Mouse (Mus musculus): ENCODE measurements around the gene Gm43064. TPM values are rescaled to one million over a fixed set of nuclear protein-coding genes. Genes with fewer than 3 reads are reported as not detected.
"Not testable (repeated sequence)": the region's sequence is repeated elsewhere in the genome, so short reads cannot be mapped to it uniquely, and the experiment has no call there.

The Gm43064 gene
- polyA plus RNA-seq, 1 experiment from 2014 or later = 0.18 TPM

DNA sequence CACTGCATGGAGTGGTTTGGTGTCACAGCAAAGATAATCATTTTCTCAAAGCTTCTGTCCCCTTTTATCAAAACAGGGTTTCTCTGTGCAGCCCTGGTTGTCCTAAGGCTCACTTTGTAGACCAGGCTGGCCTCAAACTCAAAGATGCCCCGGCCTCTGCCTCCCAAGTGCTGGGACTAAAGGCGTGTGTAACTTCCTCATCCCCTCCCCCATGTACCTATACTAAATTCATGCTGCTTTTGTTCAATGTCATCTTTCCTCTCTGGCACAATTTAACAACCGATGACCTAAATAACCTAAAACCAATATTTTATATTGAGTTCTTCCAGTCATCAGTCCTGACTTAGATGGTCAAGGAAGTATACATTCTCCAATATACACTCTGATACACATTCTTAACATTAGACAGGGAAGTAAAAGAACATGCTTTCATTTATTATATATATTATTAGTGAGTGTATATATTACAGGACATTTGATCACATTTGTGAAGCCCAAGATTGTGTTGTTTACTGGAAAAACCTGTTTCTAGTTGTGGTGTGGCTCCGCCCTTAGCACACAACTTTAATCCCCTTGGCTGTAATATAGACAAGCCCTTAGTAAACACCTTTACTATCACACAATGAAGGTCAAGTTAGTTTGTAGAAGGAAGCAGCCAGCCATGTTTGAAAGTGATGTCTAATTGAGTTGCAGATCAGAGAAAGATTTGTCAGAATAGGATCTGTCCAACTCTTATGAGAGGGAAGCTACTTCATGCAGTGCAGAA, 26.3 kb upstream of the Gm43064 start:
- ATAC-seq (ENCODE audit: insufficient number of reproducible peaks, insufficient read depth, low FRiP score, low TSS enrichment) = no peak
- Histone ChIP-seq H3K4me2 (replicated peaks) (no peak overlapping the region), H3K27ac (no peak overlapping the region), H3K4me1 (no peaks in the 10 kb centered on the region), H3K4me3 (no peak overlapping the region), H3K36me3 (peaks cover 3% of the 10 kb centered on the region), H3K9me3 (no peaks in the 10 kb centered on the region), H3K27me3 (no peaks in the 10 kb centered on the region), H3K9ac (no peak overlapping the region)
- WGBS = 82% methylated on average over 4 of the region's 4 CpGs

DNA sequence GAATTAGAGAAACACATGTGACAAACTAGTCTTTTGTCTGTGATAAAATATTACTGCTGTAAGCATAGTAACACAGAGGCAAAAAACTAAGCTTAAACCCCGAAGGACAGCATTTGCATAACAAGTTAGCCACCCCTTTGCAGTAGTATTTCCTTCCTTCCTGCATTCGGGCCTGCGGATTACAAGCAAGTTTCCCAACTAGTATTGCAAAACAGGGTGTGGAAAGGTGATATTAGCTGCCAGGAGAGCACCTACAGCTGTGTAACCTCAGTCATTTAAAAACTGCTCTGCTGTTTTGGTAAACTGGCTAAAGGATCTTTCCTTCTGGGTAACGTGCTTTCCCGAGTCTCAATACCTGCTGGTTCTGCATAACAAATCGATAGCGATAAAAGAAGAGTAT, 22.1 kb upstream of the Gm43064 start:
- Histone ChIP-seq H3K9me3 (no peaks in the 10 kb centered on the region), H3K4me1 (peaks cover 14% of the 10 kb centered on the region; the same call in 1 of the 2 replicates), H3K4me3 (no peak overlapping the region), H3K36me3 (no peaks in the 10 kb centered on the region), H3K9ac (no peak overlapping the region), H3K27ac (no peak overlapping the region), H3K4me2 (replicated peaks) (no peak overlapping the region), H3K27me3 (no peaks in the 10 kb centered on the region)
- WGBS = 73% methylated on average over 7 of the region's 7 CpGs
- ATAC-seq (ENCODE audit: insufficient number of reproducible peaks, insufficient read depth, low FRiP score, low TSS enrichment) = no peak

DNA sequence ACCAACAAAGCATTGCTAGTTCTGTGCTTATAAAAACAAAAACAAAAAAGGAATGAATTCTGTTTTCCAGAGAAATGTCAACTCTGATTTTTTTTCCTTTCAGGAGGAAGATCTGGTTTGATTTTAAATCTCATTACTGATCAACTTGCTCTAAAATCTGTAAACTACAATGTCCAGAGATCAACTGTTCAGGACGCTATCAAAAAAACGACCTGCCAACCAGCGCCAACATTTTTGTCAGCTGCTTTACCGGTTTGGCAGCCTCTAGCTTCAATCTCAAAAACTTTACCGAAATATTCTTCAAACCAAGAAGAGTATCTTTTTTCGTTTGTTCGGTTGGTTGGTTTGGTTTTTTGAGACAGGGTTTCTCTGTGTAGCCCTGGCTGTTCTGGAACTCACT, 20.3 kb upstream of the Gm43064 start:
- no peak for ATAC-seq (ENCODE audit: insufficient number of reproducible peaks, insufficient read depth, low FRiP score, low TSS enrichment)
- H3K27ac ChIP-seq = no peak overlapping the region
- H3K4me3 ChIP-seq = no peak overlapping the region
- peaks cover 14% of the 10 kb centered on the region; the same call in 1 of the 2 replicates for H3K4me1 ChIP-seq
- no peaks in the 10 kb centered on the region for H3K9me3 ChIP-seq
- H3K36me3 ChIP-seq = no peaks in the 10 kb centered on the region
- WGBS = 81% methylated on average over 7 of the region's 7 CpGs
- no peak overlapping the region for H3K9ac ChIP-seq
- H3K4me2 ChIP-seq (replicated peaks) = peak overlapping the region; percentile 90
- no peaks in the 10 kb centered on the region for H3K27me3 ChIP-seq

DNA sequence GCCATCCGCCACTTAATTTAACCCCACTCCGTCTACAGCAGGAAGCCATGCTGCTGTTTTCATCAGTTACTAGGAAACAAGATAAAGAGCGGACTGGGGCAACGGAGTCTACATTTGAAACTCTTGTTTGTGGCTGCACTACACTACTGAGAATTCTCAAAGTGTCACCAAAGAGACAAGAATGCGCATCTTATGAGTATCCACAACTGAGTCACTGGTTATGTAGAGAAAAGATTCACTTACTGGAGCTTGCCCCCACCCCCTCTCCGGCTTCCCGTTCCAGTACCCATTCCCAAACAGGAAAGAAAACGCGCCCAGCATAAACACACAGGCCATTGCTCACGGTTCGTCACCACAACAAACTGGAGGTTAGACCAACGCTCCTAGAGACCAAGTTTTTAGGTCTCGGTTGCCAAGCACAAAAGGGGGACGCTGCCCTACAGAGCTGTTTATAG, 19.5 kb upstream of the Gm43064 start:
- 2% methylated on average over 14 of the region's 14 CpGs for WGBS
- peak overlapping the region; percentile 89 for H3K27ac ChIP-seq
- H3K4me1 ChIP-seq = peaks cover 14% of the 10 kb centered on the region; the same call in 1 of the 2 replicates

DNA sequence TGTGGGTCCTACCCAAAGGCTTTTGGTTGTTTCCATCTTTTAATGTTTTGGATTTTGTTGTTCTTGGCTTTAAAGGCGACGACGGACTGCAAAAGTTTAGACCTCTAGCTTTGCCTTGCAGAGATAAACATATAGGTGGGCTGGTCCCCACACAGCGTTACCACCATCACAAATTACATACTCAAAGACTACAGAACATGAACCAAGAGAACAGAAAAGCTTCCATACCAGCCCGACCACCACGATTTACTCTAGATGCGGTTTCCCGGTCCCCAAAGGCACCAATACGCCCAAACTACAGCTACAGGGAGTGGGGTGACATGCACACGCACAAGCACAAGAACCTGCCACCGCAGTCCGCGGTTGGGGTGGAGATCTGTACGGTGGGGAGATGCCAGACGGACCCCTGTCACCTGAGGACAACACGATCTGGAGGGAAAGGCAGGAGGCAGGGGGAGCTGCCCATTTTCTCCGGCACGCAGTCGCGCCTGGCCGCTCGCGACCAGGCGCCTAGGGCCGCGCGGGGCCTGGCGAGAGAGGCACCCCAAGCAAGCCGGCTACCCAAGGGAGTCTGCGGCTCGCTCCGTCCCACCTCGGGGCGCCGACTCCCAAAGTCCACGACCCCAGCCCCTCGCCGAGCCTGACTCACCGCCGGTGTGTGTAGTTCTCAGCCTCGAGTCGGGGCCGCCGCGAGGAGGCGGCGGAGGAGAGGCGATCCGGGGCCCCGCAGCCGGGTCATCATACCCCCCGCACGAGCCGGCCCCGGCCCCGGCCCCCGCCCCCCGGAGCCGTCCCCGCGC, 18.8 kb upstream of the Gm43064 start:
- peak; percentile 68 for ATAC-seq (ENCODE audit: insufficient number of reproducible peaks, insufficient read depth, low FRiP score, low TSS enrichment)
- H3K9ac ChIP-seq = peak overlapping the region; percentile 91
- no peaks in the 10 kb centered on the region for H3K36me3 ChIP-seq
- peak overlapping the region; percentile 88 for H3K4me3 ChIP-seq
- H3K4me1 ChIP-seq = peaks cover 14% of the 10 kb centered on the region; the same call in 1 of the 2 replicates
- H3K27me3 ChIP-seq = no peaks in the 10 kb centered on the region
- WGBS = 2% methylated on average over 54 of the region's 61 CpGs
- no peaks in the 10 kb centered on the region for H3K9me3 ChIP-seq
- H3K27ac ChIP-seq = peak overlapping the region; percentile 89
- peak overlapping the region; percentile 90 for H3K4me2 ChIP-seq (replicated peaks)

More for the DNA sequence above, 19.5 kb upstream of the Gm43064 start:
- Histone ChIP-seq H3K4me2 (replicated peaks) (peak overlapping the region; percentile 90), H3K4me3 (peak overlapping the region; percentile 88), H3K9me3 (no peaks in the 10 kb centered on the region), H3K36me3 (no peaks in the 10 kb centered on the region), H3K27me3 (no peaks in the 10 kb centered on the region), H3K9ac (peak overlapping the region; percentile 91)
- ATAC-seq (ENCODE audit: insufficient number of reproducible peaks, insufficient read depth, low FRiP score, low TSS enrichment) = no peak

DNA sequence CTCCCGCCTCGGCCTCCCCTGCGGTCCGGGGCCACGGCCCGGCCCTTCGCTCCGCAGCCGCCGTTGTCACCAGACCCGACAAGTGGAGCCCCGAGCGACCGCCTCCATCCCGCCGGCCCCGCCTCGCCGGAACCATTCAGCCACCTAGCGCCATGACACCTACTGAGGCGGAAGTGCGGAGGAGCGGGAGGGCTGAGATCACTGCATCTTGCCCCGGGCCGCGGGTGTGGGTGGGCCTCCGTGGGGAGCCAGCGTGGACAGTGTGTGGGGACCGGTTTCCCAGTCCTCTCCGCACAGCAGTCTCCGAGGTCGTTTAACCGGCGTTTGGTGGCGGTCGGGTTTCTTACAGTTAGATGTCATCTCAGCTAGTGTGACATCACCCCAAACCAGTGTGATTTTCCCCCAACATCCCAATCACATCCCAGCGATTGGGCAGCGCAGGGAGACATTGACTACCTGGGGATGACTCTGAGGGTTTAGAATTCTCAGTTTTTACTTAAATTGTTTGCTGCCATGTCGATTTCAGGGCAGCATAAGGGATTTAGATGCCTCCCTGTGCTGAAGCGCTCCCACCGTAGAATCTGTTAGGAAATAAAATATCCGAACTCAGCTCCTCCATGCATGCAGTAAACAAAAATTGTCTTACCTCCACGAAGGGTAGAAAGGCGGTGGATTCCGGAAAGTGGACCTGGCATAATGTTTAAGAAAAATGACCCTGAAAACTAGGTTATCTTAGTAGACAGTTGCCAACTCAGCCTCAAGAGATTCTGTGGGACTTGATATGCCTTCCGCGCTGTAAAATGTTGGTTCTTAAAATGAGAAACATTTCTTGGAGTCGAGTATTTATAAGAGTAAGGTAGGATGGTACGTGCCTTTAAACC, 17.9 kb upstream of the Gm43064 start, which contains the start of gene Hipk1:
Gene Hipk1 (minus strand): TSS at position 334 of the 881 bp plus-strand sequence.
- Histone ChIP-seq H3K27ac (peak within 1 kb of the TSS; percentile 89), H3K4me3 (peak within 1 kb of the TSS; percentile 88), H3K9ac (peak within 1 kb of the TSS; percentile 91), H3K36me3 (no peaks in the 10 kb centered on the region), H3K9me3 (no peaks in the 10 kb centered on the region), H3K4me2 (replicated peaks) (peak within 1 kb of the TSS; percentile 90), H3K4me1 (peaks cover 14% of the 10 kb centered on the region; the same call in 1 of the 2 replicates), H3K27me3 (no peaks in the 10 kb centered on the region)
- 10% methylated on average over 49 of the region's 49 CpGs for WGBS
- peak; percentile 93 for ATAC-seq (ENCODE audit: insufficient number of reproducible peaks, insufficient read depth, low FRiP score, low TSS enrichment)

DNA sequence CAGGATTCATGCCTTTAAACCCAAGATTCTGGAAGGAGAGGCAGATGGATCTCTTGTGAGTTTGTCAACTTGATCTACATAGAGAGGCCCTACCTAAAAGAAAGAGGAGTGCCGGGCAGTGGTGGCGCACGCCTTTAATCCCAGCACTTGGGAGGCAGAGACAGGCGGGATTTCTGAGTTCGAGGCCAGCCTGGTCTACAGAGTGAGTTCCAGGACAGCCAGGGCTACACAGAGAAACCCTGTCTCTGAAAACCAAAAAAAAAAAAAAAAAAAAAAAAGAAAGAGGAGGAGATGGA, 17.3 kb upstream of the Gm43064 start:
- not testable (repeated sequence) for ATAC-seq (ENCODE audit: insufficient number of reproducible peaks, insufficient read depth, low FRiP score, low TSS enrichment)

DNA sequence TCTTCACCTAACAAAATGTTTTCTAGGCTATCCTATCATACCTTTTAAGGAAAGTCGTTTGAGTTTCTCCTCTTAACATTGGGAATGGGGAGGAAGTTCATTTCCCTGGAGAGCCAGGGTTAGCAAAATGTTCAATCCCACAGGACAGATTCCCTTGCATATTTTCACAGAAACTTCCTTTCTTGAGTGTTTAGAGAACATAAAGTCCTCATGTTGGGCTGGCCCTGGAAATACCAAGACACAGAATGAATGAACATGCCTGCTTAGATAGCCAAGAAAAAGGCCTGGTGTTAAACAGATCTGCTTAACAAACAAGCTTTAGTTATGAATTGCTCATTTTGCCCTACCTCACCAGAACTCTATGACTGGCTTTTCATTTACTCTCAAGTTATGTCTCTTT, 16.8 kb upstream of the Gm43064 start:
- no peak for ATAC-seq (ENCODE audit: insufficient number of reproducible peaks, insufficient read depth, low FRiP score, low TSS enrichment)
- Histone ChIP-seq H3K4me1 (peaks cover 14% of the 10 kb centered on the region; the same call in 1 of the 2 replicates), H3K4me2 (replicated peaks) (no peak overlapping the region), H3K9ac (no peak overlapping the region), H3K36me3 (no peaks in the 10 kb centered on the region), H3K9me3 (no peaks in the 10 kb centered on the region), H3K27me3 (no peaks in the 10 kb centered on the region), H3K4me3 (no peak overlapping the region), H3K27ac (no peak overlapping the region)
- 69% methylated on average over 1 of the region's 1 CpGs for WGBS

More for the DNA sequence above, 17.3 kb upstream of the Gm43064 start:
- 84% methylated on average over 5 of the region's 5 CpGs for WGBS
- H3K9ac ChIP-seq, H3K27ac ChIP-seq, H3K27me3 ChIP-seq, H3K9me3 ChIP-seq, H3K36me3 ChIP-seq: not testable (repeated sequence)
- Histone ChIP-seq H3K4me3 (peak overlapping the region; percentile 88; the same call in 1 of the 2 replicates), H3K4me2 (replicated peaks) (peak overlapping the region; percentile 90), H3K4me1 (peaks cover 14% of the 10 kb centered on the region; the same call in 1 of the 2 replicates)

DNA sequence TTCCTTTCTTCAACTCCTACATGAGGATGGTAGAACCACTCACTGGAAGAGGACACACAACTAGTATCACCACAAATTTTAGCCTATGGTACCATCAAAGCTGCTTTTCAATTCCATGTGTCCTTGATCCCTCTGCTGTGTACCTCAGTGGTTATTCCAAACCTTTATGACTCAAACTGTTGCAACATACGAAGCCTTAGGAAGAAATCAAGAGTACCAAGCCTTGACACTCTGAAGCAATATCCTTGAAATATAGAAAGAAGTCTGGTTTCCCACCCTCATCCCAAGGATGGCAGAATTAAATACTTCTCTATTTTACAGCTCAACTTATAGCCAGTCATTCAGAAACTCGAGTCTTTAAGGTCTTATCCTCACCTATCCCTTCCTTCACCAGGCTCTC, 13.0 kb upstream of the Gm43064 start:
- H3K4me2 ChIP-seq (replicated peaks) = no peak overlapping the region
- H3K9me3 ChIP-seq = no peaks in the 10 kb centered on the region
- H3K27me3 ChIP-seq = no peaks in the 10 kb centered on the region
- no peaks in the 10 kb centered on the region for H3K4me1 ChIP-seq
- H3K27ac ChIP-seq = no peak overlapping the region
- H3K4me3 ChIP-seq = no peak overlapping the region
- no peak for ATAC-seq (ENCODE audit: insufficient number of reproducible peaks, insufficient read depth, low FRiP score, low TSS enrichment)
- no peaks in the 10 kb centered on the region for H3K36me3 ChIP-seq
- no peak overlapping the region for H3K9ac ChIP-seq
- 60% methylated on average over 2 of the region's 2 CpGs for WGBS

DNA sequence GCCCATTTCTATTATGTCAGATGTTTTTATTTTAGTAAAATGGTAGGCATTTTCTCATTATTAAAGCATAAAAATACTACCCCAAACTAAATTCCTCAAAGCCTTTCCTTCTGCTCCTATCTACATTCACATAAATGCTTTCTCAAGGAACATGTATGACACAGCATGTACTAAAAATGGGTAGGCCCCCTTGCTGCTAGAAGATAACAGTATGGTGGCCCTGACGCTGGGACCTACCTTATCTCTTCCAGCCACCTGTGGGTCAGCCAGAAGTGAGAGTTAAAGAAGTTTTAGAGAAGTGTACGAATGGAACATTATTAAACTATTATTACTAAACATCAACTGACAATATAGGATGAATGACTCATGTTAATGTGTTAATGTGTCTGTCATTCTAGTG, 9.9 kb upstream of the Gm43064 start:
- no peak overlapping the region for H3K27ac ChIP-seq
- WGBS = 81% methylated on average over 2 of the region's 2 CpGs
- peaks cover 17% of the 10 kb centered on the region for H3K36me3 ChIP-seq
- H3K9ac ChIP-seq = no peak overlapping the region
- no peak overlapping the region for H3K4me3 ChIP-seq
- H3K27me3 ChIP-seq = no peaks in the 10 kb centered on the region
- H3K9me3 ChIP-seq = no peaks in the 10 kb centered on the region
- ATAC-seq (ENCODE audit: insufficient number of reproducible peaks, insufficient read depth, low FRiP score, low TSS enrichment) = no peak
- no peak overlapping the region for H3K4me2 ChIP-seq (replicated peaks)
- H3K4me1 ChIP-seq = no peaks in the 10 kb centered on the region

All from embryonic facial prominence, embryonic 12.5 days (tissue).